Mouse (Mus musculus): ENCODE results near the gene Gnao1. TPM values are rescaled to one million over a fixed set of nuclear protein-coding genes. Genes with fewer than 3 reads are reported as not detected.
A peak's percentile ranks its signal among the peaks of the same experiment; 100 is the strongest.

The Gnao1 gene
- polyA plus RNA-seq, 1 experiment from 2014 or later = 0.74 TPM

GRCm38 (mm10) chr8:93932873-93933272, 123.1 kb downstream of the Gnao1 start:
- Histone ChIP-seq H3K27ac (no peak overlapping the region), H3K36me3 (no peaks in the 10 kb centered on the region), H3K27me3 (replicated peaks) (no peaks in the 10 kb centered on the region), H3K4me3 (no peak overlapping the region), H3K4me1 (no peaks in the 10 kb centered on the region), H3K9ac (no peak overlapping the region), H3K4me2 (no peak overlapping the region), H3K9me3 (replicated peaks) (no peaks in the 10 kb centered on the region)
- 24% methylated on average over 6 of the region's 6 CpGs for WGBS (ENCODE audit: insufficient replicate concordance)
- ATAC-seq = peak; percentile 51

GRCm38 (mm10) chr8:93933288-93933687, 123.5 kb downstream of the Gnao1 start:
- Histone ChIP-seq H3K27me3 (replicated peaks) (no peaks in the 10 kb centered on the region), H3K27ac (no peak overlapping the region), H3K4me3 (no peak overlapping the region), H3K9ac (no peak overlapping the region), H3K4me1 (no peaks in the 10 kb centered on the region), H3K4me2 (no peak overlapping the region), H3K9me3 (replicated peaks) (no peaks in the 10 kb centered on the region), H3K36me3 (no peaks in the 10 kb centered on the region)
- WGBS (ENCODE audit: insufficient replicate concordance) = 57% methylated on average over 2 of the region's 2 CpGs
- ATAC-seq = no peak

DNA sequence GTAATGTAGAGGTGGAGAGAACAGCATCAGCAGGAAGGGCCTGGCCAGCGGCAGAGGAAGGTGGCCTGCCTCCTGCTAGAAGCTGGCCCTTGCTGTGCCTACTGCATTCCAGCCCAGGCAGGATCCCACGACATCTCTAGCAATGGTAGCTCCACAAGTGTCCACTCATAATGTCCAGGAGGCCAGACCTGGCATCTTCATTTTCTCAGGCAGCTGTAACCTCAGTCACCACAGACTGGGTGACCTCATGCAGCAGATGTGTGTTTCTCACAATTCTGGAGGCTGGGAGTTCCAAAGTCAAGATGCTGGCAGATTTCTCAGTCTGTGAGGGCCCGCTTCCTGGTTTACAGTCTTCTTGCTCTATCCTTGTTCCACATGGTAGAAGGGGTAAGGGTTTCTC, 128.4 kb downstream of the Gnao1 start:
- 52% methylated on average over 3 of the region's 3 CpGs for WGBS (ENCODE audit: insufficient replicate concordance)
- H3K27ac ChIP-seq = no peak overlapping the region
- H3K9ac ChIP-seq = no peak overlapping the region
- no peaks in the 10 kb centered on the region for H3K4me1 ChIP-seq
- H3K36me3 ChIP-seq = no peaks in the 10 kb centered on the region
- no peak overlapping the region for H3K4me3 ChIP-seq
- no peaks in the 10 kb centered on the region for H3K9me3 ChIP-seq (replicated peaks)
- no peak overlapping the region for H3K4me2 ChIP-seq
- no peaks in the 10 kb centered on the region for H3K27me3 ChIP-seq (replicated peaks)
- ATAC-seq = no peak

GRCm38 (mm10) chr8:93940542-93941423, 131.0 kb downstream of the Gnao1 start:
- ATAC-seq = no peak
- Histone ChIP-seq H3K9ac (no peak overlapping the region), H3K4me1 (no peaks in the 10 kb centered on the region), H3K9me3 (replicated peaks) (no peaks in the 10 kb centered on the region), H3K36me3 (no peaks in the 10 kb centered on the region), H3K4me3 (no peak overlapping the region), H3K27ac (no peak overlapping the region), H3K27me3 (replicated peaks) (no peaks in the 10 kb centered on the region), H3K4me2 (no peak overlapping the region)
- 46% methylated on average over 11 of the region's 11 CpGs for WGBS (ENCODE audit: insufficient replicate concordance)

- Histone ChIP-seq H3K27ac (no peak overlapping the region), H3K4me3 (no peak overlapping the region), H3K4me1 (no peaks in the 10 kb centered on the region), H3K36me3 (no peaks in the 10 kb centered on the region), H3K9me3 (replicated peaks) (no peaks in the 10 kb centered on the region), H3K4me2 (no peak overlapping the region), H3K9ac (no peak overlapping the region), H3K27me3 (replicated peaks) (no peaks in the 10 kb centered on the region)
- 39% methylated on average over 4 of the region's 4 CpGs for WGBS (ENCODE audit: insufficient replicate concordance)
- ATAC-seq = no peak
Observed at GRCm38 (mm10) chr8:93941636-93942054, 131.9 kb downstream of the Gnao1 start.

- no peaks in the 10 kb centered on the region for H3K4me1 ChIP-seq
- WGBS (ENCODE audit: insufficient replicate concordance) = 59% methylated on average over 4 of the region's 4 CpGs
- ATAC-seq = no peak
Observed at GRCm38 (mm10) chr8:93945781-93946180, 136.0 kb downstream of the Gnao1 start.

DNA sequence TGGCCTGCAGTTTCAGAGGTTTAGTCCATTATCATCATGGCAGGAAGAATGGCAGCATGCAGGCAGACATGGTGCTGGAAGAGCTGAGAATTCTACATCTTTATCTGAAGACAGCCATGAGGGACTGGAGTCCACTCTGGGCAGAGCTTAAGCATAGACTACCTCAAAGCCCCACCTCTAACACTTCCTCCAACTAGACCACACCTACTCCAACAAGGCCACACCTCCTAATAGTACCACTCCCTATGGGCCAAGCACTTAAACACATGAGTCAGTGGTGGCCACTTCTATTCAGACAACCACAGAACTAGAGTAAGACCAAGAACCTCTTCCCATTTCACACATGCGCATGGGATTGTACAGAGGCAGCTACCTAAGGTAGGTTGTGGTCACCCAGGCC, 136.6 kb downstream of the Gnao1 start:
- Histone ChIP-seq H3K4me2 (no peak overlapping the region), H3K4me1 (no peaks in the 10 kb centered on the region), H3K27me3 (replicated peaks) (no peaks in the 10 kb centered on the region), H3K4me3 (no peak overlapping the region), H3K9ac (no peak overlapping the region), H3K36me3 (no peaks in the 10 kb centered on the region), H3K9me3 (replicated peaks) (no peaks in the 10 kb centered on the region), H3K27ac (no peak overlapping the region)
- WGBS (ENCODE audit: insufficient replicate concordance) = 87% methylated on average over 1 of the region's 1 CpGs
- ATAC-seq = peak; percentile 46; the same call in 1 of the 2 replicates

More at GRCm38 (mm10) chr8:93945781-93946180, 136.0 kb downstream of the Gnao1 start:
- H3K27ac ChIP-seq = no peak overlapping the region
- H3K9ac ChIP-seq = no peak overlapping the region
- no peak overlapping the region for H3K4me2 ChIP-seq
- no peaks in the 10 kb centered on the region for H3K9me3 ChIP-seq (replicated peaks)
- no peaks in the 10 kb centered on the region for H3K36me3 ChIP-seq
- H3K4me3 ChIP-seq = no peak overlapping the region
- no peaks in the 10 kb centered on the region for H3K27me3 ChIP-seq (replicated peaks)

GRCm38 (mm10) chr8:93950133-93950532, 140.4 kb downstream of the Gnao1 start:
- Histone ChIP-seq H3K27me3 (replicated peaks) (no peaks in the 10 kb centered on the region), H3K4me1 (no peaks in the 10 kb centered on the region), H3K36me3 (no peaks in the 10 kb centered on the region), H3K9me3 (replicated peaks) (no peaks in the 10 kb centered on the region), H3K9ac (no peak overlapping the region), H3K27ac (no peak overlapping the region), H3K4me2 (no peak overlapping the region), H3K4me3 (no peak overlapping the region)
- ATAC-seq = no peak
- 69% methylated on average over 14 of the region's 14 CpGs for WGBS (ENCODE audit: insufficient replicate concordance)

- WGBS (ENCODE audit: insufficient replicate concordance) = 73% methylated on average over 9 of the region's 9 CpGs
- no peak overlapping the region for H3K27ac ChIP-seq
- H3K4me3 ChIP-seq = no peak overlapping the region
- no peaks in the 10 kb centered on the region for H3K27me3 ChIP-seq (replicated peaks)
- H3K9ac ChIP-seq = no peak overlapping the region
- no peak overlapping the region for H3K4me2 ChIP-seq
- ATAC-seq = no peak
- H3K9me3 ChIP-seq (replicated peaks) = no peaks in the 10 kb centered on the region
- H3K4me1 ChIP-seq = no peaks in the 10 kb centered on the region
- H3K36me3 ChIP-seq = no peaks in the 10 kb centered on the region
Observed at GRCm38 (mm10) chr8:93952511-93952910, 142.7 kb downstream of the Gnao1 start.

- no peak overlapping the region for H3K4me3 ChIP-seq
- no peaks in the 10 kb centered on the region for H3K4me1 ChIP-seq
- no peak overlapping the region for H3K4me2 ChIP-seq
- 79% methylated on average over 9 of the region's 9 CpGs for WGBS (ENCODE audit: insufficient replicate concordance)
- H3K9me3 ChIP-seq (replicated peaks) = no peaks in the 10 kb centered on the region
- no peak overlapping the region for H3K9ac ChIP-seq
- no peak for ATAC-seq
- no peak overlapping the region for H3K27ac ChIP-seq
- no peaks in the 10 kb centered on the region for H3K36me3 ChIP-seq
- no peaks in the 10 kb centered on the region for H3K27me3 ChIP-seq (replicated peaks)
Observed at GRCm38 (mm10) chr8:93958402-93958801, 148.6 kb downstream of the Gnao1 start.

DNA sequence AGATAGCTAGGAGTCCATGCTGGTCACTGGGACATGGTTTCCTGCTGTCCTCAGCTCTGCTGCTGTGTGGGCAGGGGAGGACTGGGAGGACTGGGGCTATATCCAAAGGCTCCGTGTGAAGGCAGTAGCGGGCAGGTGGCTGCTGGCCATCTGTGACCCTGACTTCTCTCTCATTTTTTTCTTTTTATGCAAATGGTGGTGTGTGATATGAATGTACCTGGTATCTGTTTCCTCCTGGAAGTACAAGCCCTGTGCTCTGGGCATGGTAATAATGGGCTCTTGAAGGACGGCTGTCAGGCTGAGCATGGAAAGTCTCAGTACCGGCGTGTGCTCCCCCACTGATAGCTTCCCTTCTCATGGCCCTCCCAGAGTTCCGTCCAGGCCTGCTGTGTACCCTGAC, 151.1 kb downstream of the Gnao1 start:
- Histone ChIP-seq H3K27me3 (replicated peaks) (no peaks in the 10 kb centered on the region), H3K36me3 (no peaks in the 10 kb centered on the region), H3K4me1 (no peaks in the 10 kb centered on the region), H3K4me2 (no peak overlapping the region), H3K27ac (no peak overlapping the region), H3K9ac (no peak overlapping the region), H3K4me3 (no peak overlapping the region), H3K9me3 (replicated peaks) (no peaks in the 10 kb centered on the region)
- no peak for ATAC-seq
- WGBS (ENCODE audit: insufficient replicate concordance) = 76% methylated on average over 6 of the region's 6 CpGs

DNA sequence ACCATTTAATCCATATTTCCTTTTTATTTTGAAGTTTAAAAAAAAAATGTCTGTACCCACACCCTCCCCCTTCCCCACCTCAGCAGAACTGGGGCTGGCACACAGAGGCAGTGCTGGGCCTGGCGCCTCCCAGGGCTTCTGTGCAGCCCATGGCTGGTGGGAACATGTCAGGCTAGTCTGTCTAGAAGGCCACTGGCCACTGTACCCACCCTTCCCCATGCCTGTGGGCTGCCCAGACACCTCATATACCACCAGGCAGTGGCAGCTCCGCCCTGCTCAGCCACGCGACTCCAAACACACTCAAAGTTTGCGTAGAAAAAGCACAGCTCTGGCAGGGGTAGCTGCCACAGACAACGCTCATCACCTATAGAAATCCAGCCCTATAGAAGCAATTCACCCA, 158.5 kb downstream of the Gnao1 start:
- Histone ChIP-seq H3K36me3 (peaks cover 35% of the 10 kb centered on the region), H3K27me3 (replicated peaks) (no peaks in the 10 kb centered on the region), H3K4me3 (no peak overlapping the region), H3K4me1 (peaks cover 6% of the 10 kb centered on the region; the same call in 1 of the 2 replicates), H3K27ac (peak overlapping the region; percentile 49), H3K9ac (no peak overlapping the region), H3K9me3 (replicated peaks) (no peaks in the 10 kb centered on the region), H3K4me2 (no peak overlapping the region)
- ATAC-seq = no peak
- 65% methylated on average over 6 of the region's 6 CpGs for WGBS (ENCODE audit: insufficient replicate concordance)

Measured in liver, embryonic 12.5 days (tissue).